Mouse (Mus musculus): ENCODE data around the gene Vmn1r51. TPM values are rescaled to one million over a fixed set of nuclear protein-coding genes. Genes with fewer than 3 reads are reported as not detected.

Gene Vmn1r51
- polyA plus RNA-seq (2015; fragmentation: Illumina TruSeq; extraction: RNeasy Lipid Tissue Mini Kit (QIAGEN cat#74804); ENCODE audit: low read depth, low replicate concordance) = not detected

GRCm38 (mm10) chr6:90122296-90122695 lies at the start of gene Vmn1r51:
TSS of gene Vmn1r51 (plus strand) at chr6:90122596.

DNA sequence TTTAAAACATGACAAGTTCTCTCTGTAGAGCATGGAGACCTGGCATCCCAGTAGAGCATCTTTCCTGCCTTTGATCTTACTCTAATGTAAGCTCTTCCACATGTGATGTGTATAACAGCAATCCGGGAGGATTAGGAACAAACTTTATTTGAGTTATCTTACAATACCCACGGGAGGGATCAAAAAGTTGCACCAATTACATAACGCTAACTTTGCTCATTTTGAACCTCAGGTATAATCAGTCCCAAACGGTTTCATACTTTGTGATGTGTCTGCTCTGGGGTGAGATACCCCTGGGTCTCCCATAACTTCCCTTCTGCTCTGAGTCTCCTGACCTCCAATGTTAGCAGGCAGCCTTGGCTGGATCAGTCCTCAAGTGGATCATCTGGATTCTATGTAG lies 44.0 kb upstream of the Vmn1r51 start, which contains the start of gene Vmn1r49:
Vmn1r49 (minus strand) TSS at position 101 of the 400 bp plus-strand sequence.

GRCm38 (mm10) chr6:90101130-90101529 lies 21.3 kb upstream of the Vmn1r51 start, which contains the start of gene Vmn1r50:
TSS of gene Vmn1r50 (plus strand) at chr6:90101430.

GRCm38 (mm10) chr6:90174508-90174907 lies 52.1 kb downstream of the Vmn1r51 start, which contains the start of gene Vmn1r52:
TSS of gene Vmn1r52 (plus strand) at chr6:90174808.

Other genes with a start within 250 kb of the Vmn1r51 start
- not detected for gene Vmn1r42, start 246.2 kb upstream of the Vmn1r51 start, polyA plus RNA-seq (2015; fragmentation: Illumina TruSeq; extraction: RNeasy Lipid Tissue Mini Kit (QIAGEN cat#74804); ENCODE audit: low read depth, low replicate concordance)
- not detected for gene Vmn1r43, start 246.2 kb upstream of the Vmn1r51 start, polyA plus RNA-seq (2015; fragmentation: Illumina TruSeq; extraction: RNeasy Lipid Tissue Mini Kit (QIAGEN cat#74804); ENCODE audit: low read depth, low replicate concordance)
- gene Vmn1r44, start 238.9 kb upstream of the Vmn1r51 start, polyA plus RNA-seq (2015; fragmentation: Illumina TruSeq; extraction: RNeasy Lipid Tissue Mini Kit (QIAGEN cat#74804); ENCODE audit: low read depth, low replicate concordance) = not detected
- not detected for gene Vmn1r45, start 182.0 kb upstream of the Vmn1r51 start, polyA plus RNA-seq (2015; fragmentation: Illumina TruSeq; extraction: RNeasy Lipid Tissue Mini Kit (QIAGEN cat#74804); ENCODE audit: low read depth, low replicate concordance)
- gene Vmn1r46, start 153.3 kb upstream of the Vmn1r51 start, polyA plus RNA-seq (2015; fragmentation: Illumina TruSeq; extraction: RNeasy Lipid Tissue Mini Kit (QIAGEN cat#74804); ENCODE audit: low read depth, low replicate concordance) = not detected
- gene Vmn1r47, start 106.4 kb upstream of the Vmn1r51 start, polyA plus RNA-seq (2015; fragmentation: Illumina TruSeq; extraction: RNeasy Lipid Tissue Mini Kit (QIAGEN cat#74804); ENCODE audit: low read depth, low replicate concordance) = not detected
- not detected for gene Vmn1r48, start 85.8 kb upstream of the Vmn1r51 start, polyA plus RNA-seq (2015; fragmentation: Illumina TruSeq; extraction: RNeasy Lipid Tissue Mini Kit (QIAGEN cat#74804); ENCODE audit: low read depth, low replicate concordance)
- gene Vmn1r49, start 44.1 kb upstream of the Vmn1r51 start, polyA plus RNA-seq (2015; fragmentation: Illumina TruSeq; extraction: RNeasy Lipid Tissue Mini Kit (QIAGEN cat#74804); ENCODE audit: low read depth, low replicate concordance) = not detected
- gene Vmn1r50, start 21.2 kb upstream of the Vmn1r51 start, polyA plus RNA-seq (2015; fragmentation: Illumina TruSeq; extraction: RNeasy Lipid Tissue Mini Kit (QIAGEN cat#74804); ENCODE audit: low read depth, low replicate concordance) = not detected
- gene Vmn1r52, start 52.2 kb downstream of the Vmn1r51 start, polyA plus RNA-seq (2015; fragmentation: Illumina TruSeq; extraction: RNeasy Lipid Tissue Mini Kit (QIAGEN cat#74804); ENCODE audit: low read depth, low replicate concordance) = not detected
- gene V1ra8, start 80.2 kb downstream of the Vmn1r51 start, polyA plus RNA-seq (2015; fragmentation: Illumina TruSeq; extraction: RNeasy Lipid Tissue Mini Kit (QIAGEN cat#74804); ENCODE audit: low read depth, low replicate concordance) = not detected
- not detected for gene Vmn1r53, start 101.8 kb downstream of the Vmn1r51 start, polyA plus RNA-seq (2015; fragmentation: Illumina TruSeq; extraction: RNeasy Lipid Tissue Mini Kit (QIAGEN cat#74804); ENCODE audit: low read depth, low replicate concordance)
- not detected for gene Vmn1r54, start 123.7 kb downstream of the Vmn1r51 start, polyA plus RNA-seq (2015; fragmentation: Illumina TruSeq; extraction: RNeasy Lipid Tissue Mini Kit (QIAGEN cat#74804); ENCODE audit: low read depth, low replicate concordance)
- gene BC048671, start 178.6 kb downstream of the Vmn1r51 start, polyA plus RNA-seq (2015; fragmentation: Illumina TruSeq; extraction: RNeasy Lipid Tissue Mini Kit (QIAGEN cat#74804); ENCODE audit: low read depth, low replicate concordance) = not detected
- gene Chst13, start 202.6 kb downstream of the Vmn1r51 start, polyA plus RNA-seq (2015; fragmentation: Illumina TruSeq; extraction: RNeasy Lipid Tissue Mini Kit (QIAGEN cat#74804); ENCODE audit: low read depth, low replicate concordance) = not detected
- not detected for gene Uroc1, start 210.7 kb downstream of the Vmn1r51 start, polyA plus RNA-seq (2015; fragmentation: Illumina TruSeq; extraction: RNeasy Lipid Tissue Mini Kit (QIAGEN cat#74804); ENCODE audit: low read depth, low replicate concordance)
- gene Zxdc, start 246.9 kb downstream of the Vmn1r51 start, polyA plus RNA-seq (2015; fragmentation: Illumina TruSeq; extraction: RNeasy Lipid Tissue Mini Kit (QIAGEN cat#74804); ENCODE audit: low read depth, low replicate concordance) = 16.2 TPM